Mouse (Mus musculus) myocyte (in vitro differentiated cells): ENCODE data around the gene Pex11g.

Source experiments
- E2F4 ChIP-seq: IDR thresholded peaks from one replicate; pipeline ENCODE4 v1.6.1; 2011; ENCODE audit warnings: mild to moderate bottlenecking, control low read depth, moderate library complexity; ENCODE audit not compliant: insufficient read depth
- MAX ChIP-seq: IDR thresholded peaks from one replicate; pipeline ENCODE4 v1.6.1; 2011; ENCODE audit warnings: low read depth, mild to moderate bottlenecking, control low read depth
- MYOG ChIP-seq, 3 experiments: IDR thresholded peaks; one replicate each; pipeline ENCODE4 v1.6.1; 2011; ENCODE audit warnings: control low read depth in 2 of 3, low read depth in 2 of 3, mild to moderate bottlenecking in 2 of 3; ENCODE audit not compliant: insufficient read length in 2 of 3, control insufficient read depth in 1 of 3, insufficient read depth in 1 of 3
- POLR2A ChIP-seq: IDR thresholded peaks from one replicate; pipeline ENCODE4 v1.6.1; 2011; ENCODE audit warnings: low read depth, mild to moderate bottlenecking, control low read depth, moderate library complexity; ENCODE audit not compliant: insufficient read length
- SRF ChIP-seq: IDR thresholded peaks from one replicate; pipeline ENCODE4 v1.6.1; 2011; ENCODE audit warnings: low read depth; ENCODE audit not compliant: control insufficient read depth, insufficient read length
- TCF12 ChIP-seq: IDR thresholded peaks from one replicate; pipeline ENCODE4 v1.6.1; 2011; ENCODE audit warnings: mild to moderate bottlenecking, control low read depth; ENCODE audit not compliant: poor library complexity, insufficient read depth, severe bottlenecking

DNA sequence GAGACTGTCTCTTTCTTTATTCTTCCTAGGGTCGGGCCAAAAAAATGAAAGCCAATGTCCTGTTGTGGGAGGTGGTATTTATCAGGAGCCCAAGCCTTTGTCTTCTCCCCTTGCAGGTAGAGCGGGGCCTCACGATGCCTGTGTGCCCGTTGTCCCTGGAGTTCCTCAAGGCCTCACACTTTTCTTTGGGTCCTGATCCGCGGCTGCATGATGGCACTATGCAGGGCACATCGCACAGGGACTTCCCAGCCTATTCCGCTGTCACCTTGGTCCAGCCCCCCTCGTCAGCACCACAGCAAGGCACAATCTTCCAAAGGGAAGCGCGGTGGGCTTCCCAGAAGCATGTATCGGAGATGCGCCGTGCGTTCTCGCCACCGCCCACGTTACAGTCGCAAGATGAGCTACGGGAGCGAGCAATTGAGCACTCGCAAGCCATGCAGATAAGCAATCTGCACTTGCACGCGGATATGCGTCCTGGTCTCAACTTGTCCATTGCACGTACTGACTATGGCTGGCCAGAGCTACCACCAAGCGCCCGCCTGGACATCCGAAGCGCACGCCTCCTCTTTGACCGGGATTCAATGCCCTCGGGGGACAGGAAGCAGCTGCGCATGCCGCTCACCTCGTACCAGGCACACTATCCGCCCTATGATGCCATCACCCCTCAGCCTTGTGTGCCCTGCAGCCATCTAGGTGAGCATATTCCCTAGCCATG, 8.4 kb upstream of the Pex11g start:
- TF ChIP-seq TCF12 (no peak), POLR2A (no peak), SRF (no peak), MYOG (IDR thresholded peaks at IDR 0.05; ENCODE audit: control insufficient read depth in 1 of 3, insufficient read depth in 1 of 3, insufficient read length in 2 of 3, low read depth in 2 of 3) (no peak), MAX (no peak), E2F4 (no peak)
